Mouse (Mus musculus): ENCODE measurements around the gene Prkab1.

The Prkab1 gene

GRCm38 (mm10) chr5:115977266-115977665, 47.0 kb downstream of the Prkab1 start:
- TF ChIP-seq GATA4 (IDR thresholded peaks at IDR 0.05; ENCODE audit: insufficient replicate concordance, low read length) = no peak

GRCm38 (mm10) chr5:115976446-115976845, 47.9 kb downstream of the Prkab1 start:
- no peak for TF ChIP-seq GATA4 (IDR thresholded peaks at IDR 0.05; ENCODE audit: insufficient replicate concordance, low read length)

DNA sequence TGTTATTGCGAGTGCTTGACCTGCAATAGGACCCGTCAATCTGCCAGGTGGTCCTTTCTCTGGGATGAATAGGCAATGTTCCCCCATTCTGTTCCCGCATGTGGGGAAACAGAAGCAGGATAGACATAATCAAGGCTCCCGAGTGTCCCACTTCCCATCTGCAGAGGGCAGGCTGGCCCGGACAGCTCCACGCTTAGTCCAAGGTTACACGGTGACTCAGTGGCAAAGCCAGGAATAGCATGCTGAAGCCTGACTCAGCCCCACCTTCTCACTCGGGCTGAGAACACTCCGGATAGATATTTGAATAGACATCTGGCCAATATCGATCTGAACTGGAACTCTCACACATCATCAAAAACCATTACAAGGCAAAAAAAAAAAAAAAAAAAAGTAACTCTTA, 48.6 kb downstream of the Prkab1 start:
- TF ChIP-seq GATA4 (IDR thresholded peaks at IDR 0.05; ENCODE audit: insufficient replicate concordance, low read length) = no peak

- TF ChIP-seq GATA4 (IDR thresholded peaks at IDR 0.05; ENCODE audit: insufficient replicate concordance, low read length) = no peak
These were observed 53.1 kb downstream of the Prkab1 start for GRCm38 (mm10) chr5:115971236-115971635.
